Mouse (Mus musculus) hindbrain, embryonic 15.5 days (tissue): ENCODE results near the gene Olfr1143. TPM values are rescaled to one million over a fixed set of nuclear protein-coding genes. Genes with fewer than 3 reads are reported as not detected.

ENCODE experiments used
- ATAC-seq: fragments of 200-750 bp; cut with Nextera tagmentation; 2 replicates; pipeline ENCODE4 v1.8.0; 2017; ENCODE audit warnings: low read depth, moderate number of reproducible peaks, moderate TSS enrichment; ENCODE audit not compliant: low FRiP score
- H3K27ac ChIP-seq: fragments of 300-500 bp; sonication (generic); replicated peaks from 2 replicates; pipeline ENCODE4 v1.5.1; 2015; ENCODE audit warnings: mild to moderate bottlenecking, inconsistent platforms
- H3K27me3 ChIP-seq: fragments of 300-500 bp; sonication (generic); 2 replicates; pipeline ENCODE4 v1.6.1; 2015; ENCODE audit warnings: control low read depth, inconsistent platforms
- H3K36me3 ChIP-seq: fragments of 300-500 bp; sonication (generic); 2 replicates; pipeline ENCODE4 v1.6.1; 2015; ENCODE audit warnings: control low read depth, inconsistent platforms
- H3K4me1 ChIP-seq: fragments of 300-500 bp; sonication (generic); replicated peaks from 2 replicates; pipeline ENCODE4 v1.6.1; 2015; ENCODE audit warnings: control low read depth, inconsistent platforms
- H3K4me2 ChIP-seq: fragments of 300-500 bp; sonication (generic); 2 replicates; pipeline ENCODE4 v1.6.1; 2015; ENCODE audit warnings: moderate library complexity, mild to moderate bottlenecking, inconsistent platforms
- H3K4me3 ChIP-seq: fragments of 300-500 bp; sonication (generic); 2 replicates; pipeline ENCODE4 v1.5.1; 2015; ENCODE audit warnings: mild to moderate bottlenecking, inconsistent platforms
- H3K9ac ChIP-seq: fragments of 300-500 bp; sonication (generic); 2 replicates; pipeline ENCODE4 v1.6.1; 2015; ENCODE audit warnings: inconsistent platforms
- H3K9me3 ChIP-seq: fragments of 300-500 bp; sonication (generic); 2 replicates; pipeline ENCODE4 v1.6.1; 2016; ENCODE audit warnings: control low read depth, inconsistent platforms
- WGBS: fragments of 180-500 bp; shearing (Covaris S2); methylation state at CpG from one replicate; pipeline ENCODE4 v1.1.7; 2015; 5-methylcytosine and 5-hydroxymethylcytosine counted together
- polyA plus RNA-seq: library from polyadenylated mRNA; unstranded; fragments of >200 nt; fragmentation: Nextera tagmentation; extraction: Ambion mirVana; gene quantifications from 2 replicates; pipeline ENCODE4 v1.2.1, GENCODE M21; 2015

Olfr1143 gene
- polyA plus RNA-seq: not detected in 2 replicates

- Histone ChIP-seq H3K9me3 (no peaks in the 10 kb centered on the region), H3K4me1 (no peaks in the 10 kb centered on the region), H3K27ac (no peak within 1 kb of the TSS), H3K4me2 (no peak within 1 kb of the TSS), H3K4me3 (no peak within 1 kb of the TSS), H3K9ac (no peak within 1 kb of the TSS), H3K27me3 (no peaks in the 10 kb centered on the region), H3K36me3 (no peaks in the 10 kb centered on the region)
- ATAC-seq: no peak
These were observed at the start of gene Olfr1143 for GRCm38 (mm10) chr2:87800292-87800691. Gene Olfr1143 (plus strand): TSS chr2:87800592.

GRCm38 (mm10) chr2:87753891-87754290, 46.5 kb upstream of the Olfr1143 start, which contains the start of gene Olfr1141:
Gene Olfr1141 (minus strand): TSS chr2:87753991.
- Histone ChIP-seq H3K4me3 (no peak within 1 kb of the TSS), H3K4me2 (no peak within 1 kb of the TSS), H3K27ac (no peak within 1 kb of the TSS), H3K36me3 (no peaks in the 10 kb centered on the region), H3K9ac (no peak within 1 kb of the TSS), H3K27me3 (no peaks in the 10 kb centered on the region), H3K4me1 (no peaks in the 10 kb centered on the region), H3K9me3 (no peaks in the 10 kb centered on the region)
- ATAC-seq: no peak
- WGBS: 83% methylated on average over 1 of the region's 1 CpGs

- Histone ChIP-seq H3K4me3 (no peak overlapping the region), H3K4me1 (no peaks in the 10 kb centered on the region), H3K27ac (no peak overlapping the region), H3K36me3 (no peaks in the 10 kb centered on the region), H3K27me3 (no peaks in the 10 kb centered on the region), H3K9me3 (no peaks in the 10 kb centered on the region), H3K9ac (no peak overlapping the region), H3K4me2 (no peak overlapping the region)
- 59% methylated on average over 1 of the region's 1 CpGs for WGBS
- no peak for ATAC-seq
These were observed 24.2 kb upstream of the Olfr1143 start for GRCm38 (mm10) chr2:87776143-87776542.

- no peak for ATAC-seq
- H3K4me2 ChIP-seq: no peak within 1 kb of the TSS
- no peak within 1 kb of the TSS for H3K27ac ChIP-seq
- no peaks in the 10 kb centered on the region for H3K27me3 ChIP-seq
- 75% methylated on average over 4 of the region's 4 CpGs for WGBS
- H3K4me1 ChIP-seq: no peaks in the 10 kb centered on the region
- H3K4me3 ChIP-seq: no peak within 1 kb of the TSS
- no peaks in the 10 kb centered on the region for H3K36me3 ChIP-seq
- H3K9me3 ChIP-seq: no peaks in the 10 kb centered on the region
- no peak within 1 kb of the TSS for H3K9ac ChIP-seq
These were observed 21.2 kb upstream of the Olfr1143 start, which contains the start of gene Olfr152 for GRCm38 (mm10) chr2:87779183-87779582. Gene Olfr152 (plus strand): TSS chr2:87779483.

GRCm38 (mm10) chr2:87809522-87809921, 9.1 kb downstream of the Olfr1143 start, which contains the start of gene Olfr1145:
Gene Olfr1145 (plus strand): TSS chr2:87809822.
- no peaks in the 10 kb centered on the region for H3K36me3 ChIP-seq
- H3K4me3 ChIP-seq: no peak within 1 kb of the TSS
- H3K4me2 ChIP-seq: no peak within 1 kb of the TSS
- no peak within 1 kb of the TSS for H3K9ac ChIP-seq
- no peaks in the 10 kb centered on the region for H3K4me1 ChIP-seq
- 90% methylated on average over 1 of the region's 1 CpGs for WGBS
- no peak within 1 kb of the TSS for H3K27ac ChIP-seq
- H3K27me3 ChIP-seq: no peaks in the 10 kb centered on the region
- no peaks in the 10 kb centered on the region for H3K9me3 ChIP-seq
- no peak for ATAC-seq

GRCm38 (mm10) chr2:87830233-87830632, 29.8 kb downstream of the Olfr1143 start, which contains the start of gene Olfr1148:
Gene Olfr1148 (plus strand): TSS chr2:87830533.
- H3K27me3 ChIP-seq: no peaks in the 10 kb centered on the region
- H3K9me3 ChIP-seq: no peaks in the 10 kb centered on the region
- H3K27ac ChIP-seq: no peak within 1 kb of the TSS
- H3K36me3 ChIP-seq: no peaks in the 10 kb centered on the region
- H3K4me3 ChIP-seq: no peak within 1 kb of the TSS
- ATAC-seq: no peak
- H3K4me1 ChIP-seq: no peaks in the 10 kb centered on the region
- 95% methylated on average over 1 of the region's 1 CpGs for WGBS
- H3K9ac ChIP-seq: no peak within 1 kb of the TSS
- H3K4me2 ChIP-seq: no peak within 1 kb of the TSS

- H3K27me3 ChIP-seq: no peaks in the 10 kb centered on the region
- H3K4me3 ChIP-seq: no peak within 1 kb of the TSS
- H3K36me3 ChIP-seq: no peaks in the 10 kb centered on the region
- H3K9me3 ChIP-seq: no peaks in the 10 kb centered on the region
- H3K4me2 ChIP-seq: no peak within 1 kb of the TSS
- no peak within 1 kb of the TSS for H3K9ac ChIP-seq
- no peak for ATAC-seq
- no peaks in the 10 kb centered on the region for H3K4me1 ChIP-seq
- 86% methylated on average over 1 of the region's 1 CpGs for WGBS
- no peak within 1 kb of the TSS for H3K27ac ChIP-seq
These were observed 43.3 kb downstream of the Olfr1143 start, which contains the start of gene Olfr1150-ps1 for GRCm38 (mm10) chr2:87843693-87844092. Gene Olfr1150-ps1 (plus strand): TSS chr2:87843993.

Other genes starting within 250 kb of the Olfr1143 start
- not detected in 2 replicates for gene Olfr1129, start 226.7 kb upstream of the Olfr1143 start, polyA plus RNA-seq
- not detected in 2 replicates for gene Olfr1130, start 194.4 kb upstream of the Olfr1143 start, polyA plus RNA-seq
- not detected in 2 replicates for gene Olfr1131, start 173.5 kb upstream of the Olfr1143 start, polyA plus RNA-seq
- not detected in 2 replicates for gene Olfr1132, start 163.1 kb upstream of the Olfr1143 start, polyA plus RNA-seq
- gene Olfr1133, start 153.2 kb upstream of the Olfr1143 start, polyA plus RNA-seq: not detected in 2 replicates
- gene Olfr1134, start 142.1 kb upstream of the Olfr1143 start, polyA plus RNA-seq: not detected in 2 replicates
- not detected in 2 replicates for gene Olfr1135, start 126.9 kb upstream of the Olfr1143 start, polyA plus RNA-seq
- not detected in 2 replicates for gene Olfr1136, start 106.6 kb upstream of the Olfr1143 start, polyA plus RNA-seq
- gene Olfr1137, start 87.4 kb upstream of the Olfr1143 start, polyA plus RNA-seq: not detected in 2 replicates
- gene Olfr1138, start 60.6 kb upstream of the Olfr1143 start, polyA plus RNA-seq: not detected in 2 replicates
- not detected in 2 replicates for gene Olfr1140, start 56.8 kb upstream of the Olfr1143 start, polyA plus RNA-seq
- not detected in 2 replicates for gene Olfr1141, start 46.6 kb upstream of the Olfr1143 start, polyA plus RNA-seq
- not detected in 2 replicates for gene Olfr152, start 21.1 kb upstream of the Olfr1143 start, polyA plus RNA-seq
- not detected in 2 replicates for gene Olfr1145, start 9.2 kb downstream of the Olfr1143 start, polyA plus RNA-seq
- gene Olfr1148, start 29.9 kb downstream of the Olfr1143 start, polyA plus RNA-seq: not detected in 2 replicates
- gene Olfr1150-ps1, start 43.4 kb downstream of the Olfr1143 start, polyA plus RNA-seq: not detected in 2 replicates
- gene Olfr1151, start 55.3 kb downstream of the Olfr1143 start, polyA plus RNA-seq: not detected in 2 replicates
- not detected in 2 replicates for gene Olfr1152, start 65.9 kb downstream of the Olfr1143 start, polyA plus RNA-seq
- gene Olfr1153, start 94.4 kb downstream of the Olfr1143 start, polyA plus RNA-seq: 0.09 TPM in 1 of 2 replicates, not detected in the other
- not detected in 2 replicates for gene Olfr1154, start 104.6 kb downstream of the Olfr1143 start, polyA plus RNA-seq
- gene Olfr1155, start 144.5 kb downstream of the Olfr1143 start, polyA plus RNA-seq: not detected in 2 replicates
- gene Olfr1156, start 152.5 kb downstream of the Olfr1143 start, polyA plus RNA-seq: not detected in 2 replicates
- not detected in 2 replicates for gene Olfr1157, start 167.7 kb downstream of the Olfr1143 start, polyA plus RNA-seq
- not detected in 2 replicates for gene Olfr74, start 174.1 kb downstream of the Olfr1143 start, polyA plus RNA-seq
- not detected in 2 replicates for gene Olfr1158, start 189.5 kb downstream of the Olfr1143 start, polyA plus RNA-seq
- gene Olfr1160, start 207.7 kb downstream of the Olfr1143 start, polyA plus RNA-seq: not detected in 2 replicates
- gene Olfr1161, start 222.2 kb downstream of the Olfr1143 start, polyA plus RNA-seq: not detected in 2 replicates
- gene Olfr73, start 237.1 kb downstream of the Olfr1143 start, polyA plus RNA-seq: not detected in 2 replicates